Mouse (Mus musculus) left cerebral cortex, adult 9 months (tissue): ENCODE results near the gene Ankrd23.
"Not testable (repeated sequence)": the region's sequence is repeated elsewhere in the genome, so short reads cannot be mapped to it uniquely, and the experiment has no call there.

ENCODE experiments used
- DNase-seq, 2 experiments: peaks; one replicate each; pipeline ENCODE4 v3.0.0; 2022; ENCODE audit warnings: low spot score in 2 of 2

Gene Ankrd23

DNA sequence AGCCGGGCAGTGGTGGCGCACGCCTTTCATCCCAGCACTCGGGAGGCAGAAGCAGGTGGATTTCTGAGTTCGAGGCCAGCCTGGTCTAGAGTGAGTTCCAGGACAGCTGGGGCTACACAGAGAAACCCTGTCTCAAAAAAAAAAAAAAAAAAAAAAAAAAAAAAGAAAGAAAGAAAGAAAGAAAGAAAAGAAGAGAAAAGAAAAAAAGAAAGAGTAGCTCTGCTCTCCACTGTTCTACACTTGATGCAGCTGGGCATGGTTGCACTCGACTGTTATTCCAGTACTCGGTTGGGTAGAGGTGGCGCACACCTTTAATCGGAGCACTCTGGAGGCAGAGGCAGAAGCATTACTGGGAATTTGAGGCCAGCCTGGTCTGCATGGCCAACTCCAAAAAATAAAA, at the start of gene Ankrd23:
TSS of gene Ankrd23 (minus strand) at position 101 of the 400 bp plus-strand sequence.
- not testable (repeated sequence) for DNase-seq

DNA sequence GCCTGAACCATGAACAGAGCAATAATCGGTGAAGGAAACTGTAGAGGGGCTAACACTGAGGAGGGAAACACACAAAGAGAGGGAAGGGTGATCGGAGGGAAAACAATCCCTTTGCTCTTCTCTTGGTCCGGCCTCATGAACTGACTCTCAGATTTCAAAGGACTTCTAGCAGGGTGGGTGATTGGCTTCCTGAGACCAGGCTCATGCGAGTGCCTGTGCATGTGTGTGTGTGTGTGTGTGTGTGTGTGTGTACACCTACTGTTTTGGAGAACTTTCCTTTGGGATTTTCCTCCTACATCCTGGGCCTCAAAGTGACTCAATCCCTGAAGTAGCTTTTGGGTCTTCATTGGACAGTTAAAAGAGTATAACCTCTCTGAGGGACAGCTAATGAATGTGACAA, 49.6 kb upstream of the Ankrd23 start:
- no peak for DNase-seq

DNA sequence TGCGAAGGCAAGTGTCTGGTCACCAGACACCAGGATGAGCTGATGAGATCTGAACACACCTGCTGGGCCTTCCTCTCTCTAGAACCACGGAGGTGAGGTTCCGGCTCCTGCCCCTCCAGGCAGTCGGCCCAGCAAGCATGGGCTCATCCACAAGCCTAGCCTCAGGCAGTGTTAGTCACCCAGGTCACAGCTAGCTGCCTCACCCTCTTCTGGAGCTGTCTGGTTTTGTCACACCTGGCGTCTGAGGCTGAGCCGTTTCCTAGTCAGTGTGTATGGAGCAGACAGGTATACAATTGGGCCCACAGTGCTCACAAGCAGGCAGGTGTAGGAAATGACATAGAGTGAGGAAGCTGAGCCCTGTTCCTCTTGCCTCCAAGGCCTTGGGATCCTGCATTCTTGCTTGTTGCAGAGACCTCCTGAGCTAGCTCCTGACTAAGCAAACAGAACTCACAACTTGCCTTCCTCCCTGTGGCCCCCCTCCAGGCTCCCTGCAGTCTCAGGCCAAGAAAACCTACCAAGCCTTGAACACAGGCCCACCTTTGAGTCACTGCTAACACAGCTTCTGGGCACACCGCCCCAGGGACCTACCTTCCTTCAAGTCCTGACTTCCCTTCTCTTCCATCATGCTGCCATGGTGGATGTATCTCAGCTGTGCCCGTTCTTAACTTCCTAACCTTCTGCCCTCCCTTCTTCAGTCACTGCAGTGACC, 46.9 kb upstream of the Ankrd23 start:
- DNase-seq, result no peak

DNA sequence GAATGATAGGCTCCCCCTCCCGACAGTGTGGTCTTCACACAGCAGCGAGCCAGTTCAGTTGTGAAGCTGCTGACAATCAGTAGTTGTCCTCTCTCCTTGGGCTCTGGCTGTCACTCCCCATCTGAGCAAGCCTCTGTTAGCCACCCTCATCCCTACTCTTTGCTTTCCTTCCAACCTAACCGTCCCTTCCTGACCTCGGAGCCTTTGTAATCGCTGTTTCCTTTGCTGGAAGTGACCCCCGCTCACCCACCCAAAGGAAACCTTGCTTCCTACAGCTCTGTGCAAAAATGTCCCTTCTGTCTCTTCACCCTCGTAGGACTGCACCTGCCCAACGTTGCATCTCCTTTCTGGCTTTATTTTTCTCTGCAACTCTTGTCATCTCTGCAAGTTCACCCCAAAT, 45.5 kb upstream of the Ankrd23 start:
- DNase-seq, result no peak

DNA sequence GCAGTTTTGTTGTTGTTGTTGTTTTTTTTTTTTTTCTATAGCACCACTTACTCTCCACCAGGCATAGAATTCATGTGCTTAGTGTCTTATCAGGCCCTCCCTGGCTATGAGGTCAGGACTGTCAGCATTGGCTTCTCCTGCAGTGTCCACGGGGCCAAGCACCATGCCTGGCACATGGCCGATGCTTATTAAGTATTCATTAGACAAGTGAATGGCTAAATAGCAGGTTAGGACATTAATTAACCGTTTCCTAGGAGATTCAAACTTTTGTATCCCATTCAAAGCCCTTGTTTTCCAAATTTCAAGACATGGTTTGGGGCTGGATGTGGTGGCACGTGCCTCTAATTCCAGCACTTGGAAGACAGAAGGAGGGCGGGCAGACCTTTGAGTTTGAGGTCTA, 44.6 kb upstream of the Ankrd23 start:
- DNase-seq, result no peak

DNA sequence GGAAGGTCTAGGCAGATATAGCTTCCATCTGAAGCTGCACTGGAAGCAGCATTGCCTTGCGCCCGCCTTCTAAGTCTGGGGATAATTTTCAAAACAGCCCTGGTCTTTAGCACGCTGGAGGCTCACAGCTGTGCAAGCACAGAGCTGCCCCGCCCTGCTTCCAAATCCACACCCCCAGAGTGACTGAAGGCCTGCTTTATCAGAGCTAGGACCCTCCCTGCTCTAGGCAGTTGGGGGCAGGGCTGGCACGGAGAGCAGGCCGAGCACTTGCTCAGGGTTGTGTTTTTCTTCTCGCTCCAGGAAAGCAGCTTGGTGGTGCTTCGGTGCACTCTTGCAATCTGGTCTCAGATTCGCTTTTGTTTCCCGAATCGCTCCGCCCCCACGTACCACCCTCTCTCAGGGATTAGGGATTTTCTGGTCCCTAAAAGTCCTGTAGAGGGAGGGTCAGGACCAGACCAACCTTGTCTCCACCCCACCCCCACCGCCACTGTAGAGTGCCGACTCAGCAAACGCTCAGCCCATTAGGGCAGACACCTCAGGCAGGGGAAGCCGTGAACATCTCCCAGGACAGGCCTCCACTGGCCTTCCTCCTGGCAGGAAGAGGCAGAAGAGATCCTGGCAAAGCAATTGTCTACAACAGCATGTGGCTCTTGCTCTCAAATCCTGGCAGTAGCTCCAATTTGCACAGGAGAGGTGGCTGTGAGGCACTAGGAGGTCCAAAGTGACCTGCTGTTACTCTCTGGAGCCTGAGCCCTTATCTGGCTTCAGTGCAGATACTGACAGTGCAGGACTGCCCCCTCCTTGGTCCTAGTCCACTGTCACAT, 43.9 kb upstream of the Ankrd23 start:
- peak in 1 of 2 experiments; percentile 55 for DNase-seq

DNA sequence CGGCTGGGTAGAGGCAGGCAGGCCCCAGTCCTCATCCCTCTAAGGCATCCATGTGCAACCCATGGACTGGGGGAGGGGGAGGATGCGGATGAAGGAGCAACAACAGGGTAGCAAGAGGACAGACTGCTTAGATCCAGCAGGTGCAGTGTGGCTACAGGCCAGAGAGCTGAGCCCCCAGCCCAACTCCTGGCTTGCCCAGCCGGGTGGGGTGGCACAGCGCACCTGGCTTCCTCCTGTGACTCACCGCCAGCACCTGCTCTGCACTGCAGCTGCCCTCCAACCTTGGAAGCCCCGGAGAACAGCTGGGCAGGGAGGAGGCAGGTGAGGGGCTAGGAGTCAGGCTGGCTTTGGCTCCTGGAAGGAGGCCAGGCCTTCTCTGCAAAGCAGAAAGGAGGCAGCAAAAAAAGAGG, 43.3 kb upstream of the Ankrd23 start:
- DNase-seq, result no peak

DNA sequence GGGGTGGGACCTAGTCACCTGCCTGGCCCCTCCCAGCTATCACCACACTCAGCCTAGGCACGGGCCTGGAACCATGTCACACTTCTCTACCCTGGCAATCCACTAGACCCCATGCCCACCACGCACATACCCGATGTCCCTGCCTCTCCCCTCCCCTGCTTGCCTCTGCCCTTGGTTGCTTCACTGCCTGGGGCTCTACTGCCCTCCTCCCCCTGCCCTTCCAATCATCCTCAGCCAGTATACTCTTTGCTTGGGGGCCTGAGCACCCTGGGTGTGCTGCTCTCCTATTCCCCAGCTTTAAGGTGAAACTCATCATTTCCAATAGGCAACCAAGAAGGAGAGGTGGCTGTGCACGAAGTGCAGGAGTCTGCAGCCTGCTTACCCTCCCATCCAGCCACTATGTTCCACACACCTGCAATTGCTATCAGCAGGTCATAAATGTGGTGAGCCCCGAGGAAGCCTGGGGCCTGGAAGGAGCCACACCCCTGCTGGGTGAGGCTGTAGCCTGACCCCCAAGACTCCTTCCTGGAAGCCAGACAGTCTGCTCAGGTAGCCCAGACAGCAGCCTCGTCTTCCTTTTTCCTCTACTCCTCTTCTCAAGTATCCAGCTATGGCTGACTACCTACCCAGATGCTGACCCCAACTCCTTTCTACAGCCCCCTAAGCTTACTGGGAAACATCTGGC, 40.5 kb upstream of the Ankrd23 start:
- DNase-seq, result no peak

DNA sequence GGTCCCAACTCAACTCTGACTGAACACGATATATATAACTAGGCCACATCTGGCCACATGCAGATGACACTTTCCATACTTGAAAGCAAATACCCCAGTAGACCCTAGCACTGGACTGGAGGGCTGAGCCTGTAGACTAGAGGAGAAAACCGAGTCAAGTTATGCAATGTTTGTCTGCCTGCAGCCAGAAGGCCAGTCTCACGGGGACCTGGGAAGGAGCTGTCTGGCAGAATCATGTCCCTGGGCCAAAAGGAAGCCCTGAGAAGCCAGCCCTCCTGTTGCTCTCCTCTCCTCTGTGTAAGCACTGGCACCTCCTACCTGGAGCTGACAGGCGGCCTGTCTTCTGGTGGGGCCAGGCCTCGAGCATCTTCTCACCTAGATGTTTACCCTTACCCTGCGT, 38.7 kb upstream of the Ankrd23 start:
- DNase-seq, result no peak

DNA sequence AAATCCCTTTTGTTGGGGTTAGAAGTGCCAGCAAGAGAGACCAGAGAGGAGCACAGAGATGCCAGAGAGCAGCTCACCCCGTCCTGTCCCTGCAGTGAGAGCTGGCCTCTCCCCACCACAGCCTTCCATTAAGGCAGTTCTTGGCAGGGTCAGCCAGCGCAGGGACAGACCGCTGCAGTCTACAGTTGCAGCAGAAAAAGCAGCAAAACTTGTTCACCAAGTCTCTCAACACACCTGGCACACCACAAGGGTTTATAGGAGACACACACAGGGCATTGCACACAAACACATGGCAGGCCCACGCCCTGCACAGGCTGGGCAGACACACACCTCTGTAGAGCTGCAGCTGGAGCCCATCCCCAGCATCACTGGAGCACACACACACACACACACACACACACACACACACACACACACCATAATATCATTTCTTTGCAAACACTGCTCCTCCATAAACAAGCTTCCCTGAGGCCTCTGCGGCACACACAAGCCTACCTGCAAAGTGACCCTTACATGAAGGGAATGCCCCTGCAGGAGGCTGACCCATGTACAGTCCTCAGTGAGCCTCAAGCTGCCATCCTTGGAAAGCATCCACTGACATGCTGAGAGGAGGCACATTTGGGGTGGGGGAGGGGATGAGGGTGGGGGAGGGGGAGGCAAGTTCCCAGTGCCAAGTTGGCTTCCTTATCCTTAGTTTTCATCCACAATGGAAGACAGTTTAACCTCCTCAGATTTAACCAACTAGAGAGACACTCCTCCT, 37.7 kb upstream of the Ankrd23 start:
- DNase-seq, result no peak

DNA sequence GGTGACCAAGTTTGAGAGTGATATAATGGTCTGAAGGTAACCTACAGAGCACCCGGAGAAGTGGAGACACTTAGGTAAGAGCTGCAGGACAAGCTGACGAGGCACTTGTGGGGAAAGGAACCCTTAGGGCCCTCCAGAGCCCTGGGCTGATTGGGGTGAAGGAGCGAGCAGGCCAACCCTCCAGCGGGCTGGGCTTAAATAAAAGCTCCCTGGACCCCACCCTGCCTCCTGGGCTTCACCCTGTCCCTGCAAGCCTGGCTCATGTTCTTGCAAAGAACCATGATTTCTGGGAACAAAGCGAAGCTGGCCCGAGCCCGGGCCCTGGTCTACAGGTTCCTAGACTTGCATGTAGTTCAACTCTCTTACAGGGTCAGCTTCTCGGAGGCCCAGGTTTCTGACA, 36.8 kb upstream of the Ankrd23 start:
- DNase-seq, result no peak

DNA sequence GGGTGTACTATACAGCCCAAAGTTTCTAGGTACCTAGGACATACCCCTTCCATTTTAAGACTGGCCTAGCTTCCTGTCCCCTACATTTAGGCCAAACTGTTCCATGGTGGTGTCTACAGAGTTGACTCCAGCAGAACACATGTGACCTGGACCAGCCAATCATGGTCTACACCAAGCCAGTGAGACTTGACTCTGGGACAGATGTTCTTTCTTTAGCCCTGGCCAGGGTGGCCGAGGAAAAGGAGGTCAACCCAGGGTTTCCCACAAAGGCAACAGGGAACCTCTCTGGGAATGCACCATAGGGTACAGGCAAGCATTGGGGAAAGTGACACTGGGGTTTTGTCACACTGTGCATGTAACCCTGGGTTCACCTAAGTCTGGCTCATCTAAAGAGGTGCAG, 36.0 kb upstream of the Ankrd23 start:
- no peak for DNase-seq

DNA sequence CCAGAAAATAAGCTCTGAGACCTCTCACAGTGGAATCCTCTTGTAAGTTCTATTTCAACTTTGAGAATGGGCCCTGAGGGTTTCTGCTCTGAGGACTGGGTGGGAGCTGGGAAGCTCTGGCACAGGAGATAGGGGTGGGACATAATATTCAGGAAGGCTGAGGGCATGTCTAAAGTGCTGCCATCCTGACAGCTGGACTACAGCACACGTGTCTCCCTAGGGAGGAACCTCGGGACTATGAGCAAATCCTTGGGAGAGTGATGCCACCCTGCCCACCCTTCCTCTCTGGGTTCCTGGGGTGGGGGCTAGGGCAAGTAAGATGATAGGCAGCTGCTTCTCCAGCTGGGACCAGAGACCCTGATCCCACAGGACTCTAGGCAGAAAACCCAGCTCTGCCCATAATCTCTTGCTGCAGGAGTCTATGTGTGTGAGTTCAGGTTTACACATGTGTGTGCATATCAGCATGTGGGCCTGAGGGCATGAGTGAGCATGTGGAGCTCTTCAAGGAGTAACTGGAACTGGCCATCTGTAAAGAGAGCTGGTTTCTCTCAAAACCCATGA, 35.5 kb upstream of the Ankrd23 start:
- DNase-seq, result no peak

DNA sequence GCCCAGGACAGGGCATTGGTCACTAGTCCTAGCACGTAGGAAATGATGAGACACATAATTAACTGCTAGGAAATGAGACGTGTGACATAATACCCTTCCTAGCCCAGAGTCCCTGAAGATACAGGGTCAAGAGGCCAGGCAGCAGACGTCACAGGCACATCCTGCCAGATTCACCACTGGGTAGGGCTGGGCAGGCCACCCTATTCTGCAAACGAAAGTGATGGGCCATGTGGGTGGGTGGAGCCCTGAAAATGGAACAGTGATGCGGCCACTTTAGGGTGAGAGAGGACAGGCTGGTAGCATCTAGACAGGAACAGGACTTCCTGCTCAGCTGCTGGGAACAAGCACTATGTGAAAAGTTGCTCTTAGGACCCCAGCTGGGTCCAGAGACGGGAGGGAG, 34.9 kb upstream of the Ankrd23 start:
- DNase-seq, result no peak

DNA sequence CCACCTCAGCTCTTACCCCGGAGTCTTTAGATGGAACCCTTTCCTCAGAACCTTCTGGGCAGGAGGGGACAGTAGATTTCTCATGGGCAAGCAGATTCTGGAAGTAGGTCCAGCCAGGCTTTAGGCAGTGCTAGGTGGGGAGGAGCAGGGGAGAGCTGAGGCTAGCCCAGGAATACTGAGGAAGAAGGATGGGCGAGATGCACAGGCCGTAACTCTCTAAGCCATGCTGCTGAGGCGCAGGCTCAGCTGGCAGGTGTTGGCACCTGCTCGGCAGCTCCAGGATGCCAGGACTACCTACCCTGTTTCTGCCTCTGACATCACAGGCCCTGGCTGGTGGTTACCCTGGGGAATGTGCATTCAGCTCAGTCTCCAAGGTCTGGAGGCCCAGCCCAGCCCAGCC, 33.6 kb upstream of the Ankrd23 start:
- no peak for DNase-seq

DNA sequence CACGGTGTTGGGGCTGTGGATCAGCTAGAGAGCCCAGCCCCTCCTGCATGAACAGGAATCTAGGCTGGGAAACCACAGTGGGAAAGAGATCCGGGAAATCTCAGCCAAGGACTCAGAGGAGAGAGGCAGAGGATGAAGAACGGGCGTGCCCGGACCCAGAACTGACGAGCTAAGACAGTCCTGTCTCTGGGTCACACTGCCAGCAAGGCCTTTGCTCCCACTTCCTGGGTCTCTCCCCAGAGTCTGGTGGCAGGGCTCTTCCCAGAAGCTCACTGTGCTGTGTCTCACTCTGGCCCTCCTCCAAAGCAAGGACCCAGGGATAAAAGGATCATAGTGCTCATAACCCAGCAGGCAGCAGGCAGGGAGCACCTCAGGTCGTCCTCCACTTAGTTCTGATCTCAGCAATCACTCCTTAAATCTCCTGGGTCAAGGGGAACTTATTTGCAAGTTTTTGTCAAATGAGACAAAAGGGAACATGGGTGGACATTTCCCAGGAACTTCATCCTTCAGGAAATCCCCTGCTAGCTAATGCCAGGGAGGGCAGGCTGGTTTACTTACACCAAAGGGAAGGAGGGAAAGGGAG, 33.1 kb upstream of the Ankrd23 start:
- DNase-seq, result no peak

DNA sequence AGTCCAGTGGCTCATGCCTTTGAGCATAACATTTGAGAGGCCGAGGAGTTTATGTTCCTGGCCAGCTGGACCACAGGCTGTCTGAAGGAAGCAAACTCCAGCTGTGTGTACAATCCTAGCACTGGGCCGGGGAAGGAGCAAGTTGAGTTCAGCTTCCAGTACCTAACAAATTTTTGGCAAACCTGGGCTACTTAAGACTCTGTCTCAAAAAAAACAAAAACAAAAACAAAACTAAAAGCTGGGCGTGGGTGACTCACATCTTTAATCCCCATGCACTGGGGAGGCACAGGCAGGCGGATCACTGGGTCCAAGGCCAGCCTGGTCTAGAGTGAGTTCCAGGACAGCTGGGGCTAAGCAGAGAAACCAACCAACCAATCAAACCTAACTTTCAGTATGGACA, 32.1 kb upstream of the Ankrd23 start:
- no peak for DNase-seq

DNA sequence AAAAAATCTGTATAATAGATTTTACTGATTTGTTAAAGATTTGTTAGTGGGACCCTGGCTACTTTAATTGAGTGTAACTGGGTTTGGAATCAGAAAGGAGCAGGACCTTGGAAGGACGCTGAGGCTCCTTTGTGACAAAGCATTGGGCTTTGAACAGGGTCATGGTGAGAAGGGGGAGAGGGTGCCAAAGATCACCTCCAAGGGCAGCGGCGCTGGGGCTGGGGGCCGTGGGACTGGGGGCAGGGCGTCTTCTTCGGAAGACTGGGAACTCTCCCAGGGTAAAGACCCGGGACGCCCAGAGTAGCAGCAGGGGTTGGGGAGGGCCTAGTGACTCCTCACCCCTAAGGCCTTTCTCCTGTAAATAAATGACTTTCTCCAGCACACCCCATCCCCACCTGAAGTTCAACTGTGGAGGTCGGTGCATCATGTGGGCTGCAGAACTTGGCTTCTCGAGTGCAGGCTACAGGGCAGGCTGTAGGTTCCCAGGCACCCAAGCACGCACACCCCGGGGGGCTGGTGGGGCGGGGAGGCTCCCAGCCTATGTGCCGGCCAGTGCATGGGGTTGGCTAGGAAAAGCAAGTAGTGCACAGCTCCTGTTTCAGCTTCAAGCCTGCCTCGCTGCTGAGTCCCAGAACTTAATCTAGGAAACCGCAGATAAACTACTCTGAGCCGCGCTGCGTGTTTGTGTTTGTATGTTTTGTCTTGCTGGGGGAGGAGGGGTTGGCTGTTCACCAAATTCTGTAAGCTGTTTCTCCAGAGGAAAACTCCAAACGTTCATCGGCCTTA, 31.3 kb upstream of the Ankrd23 start:
- no peak for DNase-seq

DNA sequence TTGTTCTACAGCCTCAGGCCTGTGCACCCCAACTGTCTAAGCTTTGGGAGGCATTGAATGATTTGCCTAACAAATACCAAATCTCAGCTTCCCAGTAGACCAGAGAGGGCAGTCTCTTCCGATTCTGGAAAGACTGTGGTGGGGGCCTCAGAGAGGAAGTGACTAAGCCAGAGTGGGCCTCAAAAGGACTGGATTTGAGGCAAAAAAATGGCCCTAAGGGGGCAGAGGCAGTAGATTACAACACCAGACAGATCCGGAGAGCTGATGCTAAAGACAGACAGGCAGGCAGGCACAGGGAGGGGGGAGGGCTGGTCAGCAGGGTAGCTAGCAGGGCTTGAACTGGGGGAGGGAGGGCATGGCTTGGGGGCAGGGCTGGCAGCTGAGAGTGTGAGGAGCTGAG, 29.7 kb upstream of the Ankrd23 start:
- DNase-seq, result no peak

DNA sequence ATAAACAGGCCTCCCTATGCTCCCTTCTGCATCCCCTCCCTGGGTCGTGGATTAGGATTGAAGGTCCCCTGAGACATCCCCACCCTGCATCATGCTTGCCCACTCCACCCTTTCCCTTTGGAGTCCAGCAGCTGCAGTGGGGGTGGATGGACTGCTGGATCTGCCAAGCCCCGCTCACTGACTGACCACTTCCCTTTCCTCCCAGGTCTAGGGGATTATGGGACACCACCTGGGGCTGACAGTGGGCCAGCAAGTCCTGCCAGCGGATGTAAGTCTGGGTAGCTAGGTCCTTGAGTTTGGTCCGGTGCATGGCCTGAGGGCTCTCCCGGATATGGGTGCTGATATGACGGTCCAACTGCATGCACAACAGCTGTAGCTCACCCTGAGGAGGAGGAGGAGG, 27.4 kb upstream of the Ankrd23 start:
- DNase-seq, result no peak

DNA sequence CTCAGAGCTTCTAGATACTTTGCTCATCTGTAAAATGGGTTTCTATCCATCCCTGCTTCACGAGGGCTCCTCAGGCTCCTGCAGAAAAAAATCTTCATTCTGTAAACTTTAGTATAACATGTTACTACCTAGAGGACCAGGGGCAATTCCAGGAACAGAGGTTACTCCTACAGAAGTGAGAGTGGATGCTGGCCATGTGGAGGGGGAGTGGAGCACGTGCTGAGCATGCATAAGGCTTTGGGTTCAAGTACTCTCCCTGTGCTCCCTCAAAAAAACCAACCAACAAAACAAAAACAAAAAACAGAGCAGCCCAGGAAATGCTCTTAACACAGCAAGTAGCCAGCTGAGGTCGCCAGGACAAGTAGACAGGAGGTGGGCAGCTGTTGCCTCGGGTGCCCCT, 26.9 kb upstream of the Ankrd23 start:
- no peak for DNase-seq
